Mouse (Mus musculus): ENCODE measurements around the gene Nav1. TPM values are rescaled to one million over a fixed set of nuclear protein-coding genes. Genes with fewer than 3 reads are reported as not detected.

Gene Nav1
- total RNA-seq, 2 experiments from 2014 or later = 0.47 to 0.79 TPM

- ATAC-seq (replicated peaks; ENCODE audit: low FRiP score, low TSS enrichment, poor library complexity, severe bottlenecking) = no peak
Observed at GRCm38 (mm10) chr1:135557976-135558375, 49.1 kb downstream of the Nav1 start.

- ATAC-seq (replicated peaks; ENCODE audit: low FRiP score, low TSS enrichment, poor library complexity, severe bottlenecking) = no peak
Observed at GRCm38 (mm10) chr1:135555885-135556284, 51.2 kb downstream of the Nav1 start.

GRCm38 (mm10) chr1:135554632-135555260 is 52.3 kb downstream of the Nav1 start:
- ATAC-seq (replicated peaks; ENCODE audit: low FRiP score, low TSS enrichment, poor library complexity, severe bottlenecking) = no peak

GRCm38 (mm10) chr1:135553615-135554014 is 53.5 kb downstream of the Nav1 start:
- no peak for ATAC-seq (replicated peaks; ENCODE audit: low FRiP score, low TSS enrichment, poor library complexity, severe bottlenecking)

GRCm38 (mm10) chr1:135553154-135553553 is 53.9 kb downstream of the Nav1 start:
- no peak for ATAC-seq (replicated peaks; ENCODE audit: low FRiP score, low TSS enrichment, poor library complexity, severe bottlenecking)

GRCm38 (mm10) chr1:135550886-135551285 is 56.2 kb downstream of the Nav1 start:
- no peak for ATAC-seq (replicated peaks; ENCODE audit: low FRiP score, low TSS enrichment, poor library complexity, severe bottlenecking)

- ATAC-seq (replicated peaks; ENCODE audit: low FRiP score, low TSS enrichment, poor library complexity, severe bottlenecking) = no peak
Observed at GRCm38 (mm10) chr1:135548750-135549149, 58.3 kb downstream of the Nav1 start.

GRCm38 (mm10) chr1:135546099-135546498 is 61.0 kb downstream of the Nav1 start:
- no peak for ATAC-seq (replicated peaks; ENCODE audit: low FRiP score, low TSS enrichment, poor library complexity, severe bottlenecking)

- peak; percentile 76 for ATAC-seq (replicated peaks; ENCODE audit: low FRiP score, low TSS enrichment, poor library complexity, severe bottlenecking)
Observed at GRCm38 (mm10) chr1:135544504-135545146, 62.5 kb downstream of the Nav1 start.

GRCm38 (mm10) chr1:135542841-135543810 is 64.0 kb downstream of the Nav1 start:
- ATAC-seq (replicated peaks; ENCODE audit: low FRiP score, low TSS enrichment, poor library complexity, severe bottlenecking) = no peak

- no peak for ATAC-seq (replicated peaks; ENCODE audit: low FRiP score, low TSS enrichment, poor library complexity, severe bottlenecking)
Observed at GRCm38 (mm10) chr1:135542080-135542479, 65.0 kb downstream of the Nav1 start.

GRCm38 (mm10) chr1:135540270-135540669 is 66.8 kb downstream of the Nav1 start:
- peak; percentile 73 for ATAC-seq (replicated peaks; ENCODE audit: low FRiP score, low TSS enrichment, poor library complexity, severe bottlenecking)

- ATAC-seq (replicated peaks; ENCODE audit: low FRiP score, low TSS enrichment, poor library complexity, severe bottlenecking) = no peak
Observed at GRCm38 (mm10) chr1:135538441-135539265, 68.4 kb downstream of the Nav1 start.

- ATAC-seq (replicated peaks; ENCODE audit: low FRiP score, low TSS enrichment, poor library complexity, severe bottlenecking) = no peak
Observed at GRCm38 (mm10) chr1:135536822-135537221, 70.3 kb downstream of the Nav1 start.

GRCm38 (mm10) chr1:135536326-135536725 is 70.8 kb downstream of the Nav1 start:
- ATAC-seq (replicated peaks; ENCODE audit: low FRiP score, low TSS enrichment, poor library complexity, severe bottlenecking) = no peak

GRCm38 (mm10) chr1:135535256-135535655 is 71.8 kb downstream of the Nav1 start:
- ATAC-seq (replicated peaks; ENCODE audit: low FRiP score, low TSS enrichment, poor library complexity, severe bottlenecking) = no peak

- no peak for ATAC-seq (replicated peaks; ENCODE audit: low FRiP score, low TSS enrichment, poor library complexity, severe bottlenecking)
Observed at GRCm38 (mm10) chr1:135534782-135535181, 72.3 kb downstream of the Nav1 start.

GRCm38 (mm10) chr1:135534070-135534469 is 73.0 kb downstream of the Nav1 start:
- ATAC-seq (replicated peaks; ENCODE audit: low FRiP score, low TSS enrichment, poor library complexity, severe bottlenecking) = no peak

- ATAC-seq (replicated peaks; ENCODE audit: low FRiP score, low TSS enrichment, poor library complexity, severe bottlenecking) = no peak
Observed at GRCm38 (mm10) chr1:135532383-135532782, 74.7 kb downstream of the Nav1 start.

Measured in megakaryocyte-erythroid progenitor cell, adult 5-6 weeks (primary cell).